Mouse (Mus musculus): Measurements from ENCODE around the gene Rbfox3. TPM values are rescaled to one million over a fixed set of nuclear protein-coding genes. Genes with fewer than 3 reads are reported as not detected.

Rbfox3 gene
- total RNA-seq, 2 experiments from 2014 or later = not detected

- ATAC-seq (replicated peaks; ENCODE audit: poor library complexity, severe bottlenecking) = no peak
These were observed 341.2 kb downstream of the Rbfox3 start for GRCm38 (mm10) chr11:118570164-118570563.

GRCm38 (mm10) chr11:118569571-118570062, 341.8 kb downstream of the Rbfox3 start:
- ATAC-seq (replicated peaks; ENCODE audit: poor library complexity, severe bottlenecking) = no peak

GRCm38 (mm10) chr11:118563877-118564276, 347.5 kb downstream of the Rbfox3 start:
- ATAC-seq (replicated peaks; ENCODE audit: poor library complexity, severe bottlenecking) = no peak

- ATAC-seq (replicated peaks; ENCODE audit: poor library complexity, severe bottlenecking) = no peak
These were observed 348.6 kb downstream of the Rbfox3 start for GRCm38 (mm10) chr11:118562847-118563246.

GRCm38 (mm10) chr11:118558193-118558592, 353.2 kb downstream of the Rbfox3 start:
- ATAC-seq (replicated peaks; ENCODE audit: poor library complexity, severe bottlenecking) = no peak

- no peak for ATAC-seq (replicated peaks; ENCODE audit: poor library complexity, severe bottlenecking)
These were observed 355.8 kb downstream of the Rbfox3 start for GRCm38 (mm10) chr11:118555631-118556030.

GRCm38 (mm10) chr11:118554542-118554941, 356.9 kb downstream of the Rbfox3 start:
- no peak for ATAC-seq (replicated peaks; ENCODE audit: poor library complexity, severe bottlenecking)

- no peak for ATAC-seq (replicated peaks; ENCODE audit: poor library complexity, severe bottlenecking)
These were observed 357.5 kb downstream of the Rbfox3 start for GRCm38 (mm10) chr11:118553926-118554325.

- ATAC-seq (replicated peaks; ENCODE audit: poor library complexity, severe bottlenecking) = no peak
These were observed 358.4 kb downstream of the Rbfox3 start for GRCm38 (mm10) chr11:118553001-118553400.

- no peak for ATAC-seq (replicated peaks; ENCODE audit: poor library complexity, severe bottlenecking)
These were observed 358.9 kb downstream of the Rbfox3 start for GRCm38 (mm10) chr11:118552478-118552877.

GRCm38 (mm10) chr11:118551705-118552104, 359.7 kb downstream of the Rbfox3 start:
- ATAC-seq (replicated peaks; ENCODE audit: poor library complexity, severe bottlenecking) = no peak

GRCm38 (mm10) chr11:118550773-118551520, 360.4 kb downstream of the Rbfox3 start:
- no peak for ATAC-seq (replicated peaks; ENCODE audit: poor library complexity, severe bottlenecking)

GRCm38 (mm10) chr11:118548242-118548641, 363.2 kb downstream of the Rbfox3 start:
- no peak for ATAC-seq (replicated peaks; ENCODE audit: poor library complexity, severe bottlenecking)

- ATAC-seq (replicated peaks; ENCODE audit: poor library complexity, severe bottlenecking) = no peak
These were observed 365.1 kb downstream of the Rbfox3 start for GRCm38 (mm10) chr11:118546269-118546668.

- no peak for ATAC-seq (replicated peaks; ENCODE audit: poor library complexity, severe bottlenecking)
These were observed 365.7 kb downstream of the Rbfox3 start for GRCm38 (mm10) chr11:118545690-118546089.

GRCm38 (mm10) chr11:118544564-118544963, 366.8 kb downstream of the Rbfox3 start:
- no peak for ATAC-seq (replicated peaks; ENCODE audit: poor library complexity, severe bottlenecking)

- no peak for ATAC-seq (replicated peaks; ENCODE audit: poor library complexity, severe bottlenecking)
These were observed 368.5 kb downstream of the Rbfox3 start for GRCm38 (mm10) chr11:118542906-118543305.

GRCm38 (mm10) chr11:118540411-118541026, 370.9 kb downstream of the Rbfox3 start:
- no peak for ATAC-seq (replicated peaks; ENCODE audit: poor library complexity, severe bottlenecking)

- ATAC-seq (replicated peaks; ENCODE audit: poor library complexity, severe bottlenecking) = no peak
These were observed 373.4 kb downstream of the Rbfox3 start for GRCm38 (mm10) chr11:118538008-118538407.

GRCm38 (mm10) chr11:118534382-118535092, 376.9 kb downstream of the Rbfox3 start:
- peak; percentile 66 for ATAC-seq (replicated peaks; ENCODE audit: poor library complexity, severe bottlenecking)

GRCm38 (mm10) chr11:118530313-118530712, 381.1 kb downstream of the Rbfox3 start:
- ATAC-seq (replicated peaks; ENCODE audit: poor library complexity, severe bottlenecking) = no peak

Data from granulocyte monocyte progenitor cell, adult 5-6 weeks (primary cell).